Mouse (Mus musculus) left cerebral cortex, postnatal 10 days (tissue): ENCODE data around the gene Carm1. TPM values are rescaled to one million over a fixed set of nuclear protein-coding genes. Genes with fewer than 3 reads are reported as not detected.
A peak's percentile ranks its signal among the peaks of the same experiment; 100 is the strongest.

ENCODE experiments used
- DNase-seq, 2 experiments: peaks; one replicate each; pipeline ENCODE4 v3.0.0; 2021 to 2022; ENCODE audit warnings: low spot score in 2 of 2, mixed read lengths in 1 of 2; ENCODE audit errors: extremely low spot score in 1 of 2
- intact Hi-C: fragments of 180-260 bp; cut with DNase I; formaldehyde crosslinking; loops from one replicate; pipeline ENCODE4 v1.15.1; 2025
- microRNA-seq: library from miRNA; unstranded; fragments of <30 nt; microRNA quantifications from one replicate; pipeline ENCODE4 v1.2.0, GENCODE M21; 2022
- total RNA-seq, 2 experiments: library from RNA; stranded (reverse); gene quantifications; 2 replicates each; pipeline ENCODE4 v1.2.3; 2021

Carm1 gene
- total RNA-seq, 2 experiments from 2014 or later, result 71.7 to 74.1 TPM

GRCm38 (mm10) chr9:21630673-21631072, 84.0 kb downstream of the Carm1 start:
- DNase-seq, result peak in 1 of 2 experiments; percentile 45
- intact Hi-C loops, result no loop called here

- DNase-seq, result no peak
- intact Hi-C loops, result no loop called here
These were observed 86.4 kb downstream of the Carm1 start for GRCm38 (mm10) chr9:21633106-21633505.

- peak in 1 of 2 experiments; percentile 66 for DNase-seq
These were observed 88.9 kb downstream of the Carm1 start for GRCm38 (mm10) chr9:21635639-21636038.

GRCm38 (mm10) chr9:21639031-21639430, 92.3 kb downstream of the Carm1 start:
- intact Hi-C loops, result no loop called here
- DNase-seq, result no peak

More at GRCm38 (mm10) chr9:21635639-21636038, 88.9 kb downstream of the Carm1 start:
- intact Hi-C loops, result no loop called here

Small RNA genes lying within 50 kb of the gene (microRNA-seq; reads per million reads assigned to microRNA genes)
- not detected for gene Mir1946b

Other genes with a start within 250 kb of the Carm1 start
- gene Ap1m2, start 234.6 kb upstream of the Carm1 start, total RNA-seq, result 1 to 10 TPM; 1.1 to 1.9 TPM
- gene Slc44a2, start 226.2 kb upstream of the Carm1 start, total RNA-seq, result 10 to 100 TPM; 66.4 to 67.7 TPM
- 10 to 100 TPM; 88.4 to 89.2 TPM for gene Ilf3, start 179.0 kb upstream of the Carm1 start, total RNA-seq
- gene Qtrt1, start 135.1 kb upstream of the Carm1 start, total RNA-seq, result 10 to 100 TPM; 33.2 to 35.1 TPM
- 10 to 100 TPM; 60.1 to 66.9 TPM for gene Dnm2, start 122.0 kb upstream of the Carm1 start, total RNA-seq
- 10 to 100 TPM; 18.3 to 19.8 TPM for gene Tmed1, start 36.6 kb upstream of the Carm1 start, total RNA-seq
- under 1 TPM in 1 of 2 experiments, not detected in 1; 0.58 TPM for gene AB124611, start 20.7 kb upstream of the Carm1 start, total RNA-seq
- gene Timm29, start 45.8 kb downstream of the Carm1 start, total RNA-seq, result 10 to 100 TPM; 47.6 to 50.7 TPM
- gene Yipf2, start 45.9 kb downstream of the Carm1 start, total RNA-seq, result 10 to 100 TPM; 12.7 to 13.9 TPM
- gene Smarca4, start 69.3 kb downstream of the Carm1 start, total RNA-seq, result 100 to 1,000 TPM; 129 to 137 TPM
- gene Ldlr, start 176.6 kb downstream of the Carm1 start, total RNA-seq, result 10 to 100 TPM; 17.2 to 19.2 TPM
- gene Spc24, start 213.4 kb downstream of the Carm1 start, total RNA-seq, result 1 to 10 TPM; 2.9 to 3.5 TPM